Mouse (Mus musculus) CH12.LX (cell line): Measurements from ENCODE around the gene Asb16.

ENCODE experiments used
- CHD1 ChIP-seq: IDR thresholded peaks from 2 replicates; pipeline ENCODE4 v1.6.1; 2012; ENCODE audit warnings: low read depth, low read length, improper control_type of control experiment, inconsistent platforms
- CTCF ChIP-seq, 2 experiments: IDR thresholded peaks in 1 of 2; conservative IDR thresholded peaks in 1 of 2; 2 replicates each; pipeline ENCODE4 v1.5.1; 2011 to 2012; ENCODE audit warnings: low read depth in 2 of 2, low read length in 2 of 2, improper control_type of control experiment in 1 of 2, inconsistent platforms in 1 of 2, mild to moderate bottlenecking in 1 of 2, moderate library complexity in 1 of 2
- EP300 ChIP-seq: IDR thresholded peaks from 2 replicates; pipeline ENCODE4 v1.6.1; 2011; ENCODE audit warnings: low read length, improper control_type of control experiment
- GABPA ChIP-seq: IDR thresholded peaks from 2 replicates; pipeline ENCODE4 v1.6.1; 2012; ENCODE audit warnings: low read depth, low read length, improper control_type of control experiment, inconsistent platforms; ENCODE audit not compliant: insufficient replicate concordance
- POLR2A ChIP-seq: IDR thresholded peaks from 2 replicates; pipeline ENCODE4 v1.6.1; 2011; ENCODE audit warnings: low read depth, mild to moderate bottlenecking, improper control_type of control experiment, low read length
- RCOR1 ChIP-seq: conservative IDR thresholded peaks from 2 replicates; pipeline ENCODE4 v1.6.1; 2012; ENCODE audit warnings: low read depth, mild to moderate bottlenecking, inconsistent platforms, low read length, improper control_type of control experiment
- ZC3H11A ChIP-seq: IDR thresholded peaks from 2 replicates; pipeline ENCODE4 v1.6.1; 2012; ENCODE audit warnings: low read depth, mild to moderate bottlenecking, inconsistent platforms, low read length, improper control_type of control experiment
- ZKSCAN1 ChIP-seq: IDR thresholded peaks from 2 replicates; pipeline ENCODE4 v1.6.1; 2012; ENCODE audit warnings: low read depth, inconsistent platforms, low read length, improper control_type of control experiment, borderline replicate concordance

DNA sequence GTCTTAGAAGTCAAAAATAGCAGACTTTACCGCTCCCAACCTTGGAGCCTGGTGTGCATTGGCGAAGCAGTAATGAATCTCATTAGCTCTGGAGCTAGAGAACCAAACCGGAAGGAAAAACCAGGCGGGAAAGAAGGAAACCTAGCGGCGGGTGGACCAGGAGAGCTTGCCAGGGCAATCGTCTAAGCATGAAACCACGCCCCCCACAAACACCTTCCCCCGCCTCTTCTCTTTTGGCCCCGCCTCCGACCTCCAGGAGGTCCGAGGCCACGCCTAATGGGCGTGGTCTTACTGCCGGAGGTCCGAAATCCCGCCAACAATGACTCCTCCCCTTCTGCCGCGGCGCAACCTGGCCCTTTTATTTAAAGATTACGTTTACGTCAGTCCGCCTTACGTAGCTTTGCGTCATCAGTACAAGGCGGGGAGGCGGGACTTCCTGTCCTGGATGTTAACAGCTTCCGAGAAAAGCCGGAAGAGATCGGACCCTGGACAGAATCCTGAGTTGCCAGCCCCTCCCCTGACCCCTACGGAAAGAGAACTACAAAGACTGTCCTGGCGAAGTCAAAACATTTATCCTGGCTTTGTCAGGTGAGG, 16.1 kb downstream of the Asb16 start, which contains the start of gene Tmub2:
- TF ChIP-seq CTCF (conservative IDR thresholded peaks at IDR 0.05 in 1 of 2, IDR thresholded peaks at IDR 0.05 in 1 of 2; ENCODE audit: low read depth in 2 of 2, low read length in 2 of 2) = no peak; a peak in 1 of 4 replicates
- peak; percentile 53; the same call in 1 of the 2 replicates for TF ChIP-seq POLR2A
- TF ChIP-seq CHD1 = no peak
- TF ChIP-seq GABPA = peak; percentile 100
- TF ChIP-seq RCOR1 = peak; percentile 69; the same call in 1 of the 2 replicates
- TF ChIP-seq ZC3H11A = no peak
- no peak for TF ChIP-seq EP300
- no peak for TF ChIP-seq ZKSCAN1
